ENCODE assay signal across 16 mouse cellular contexts in genomic region chr11:109125451-109125850, GRCm38 (mm10). TPM values are rescaled to one million over a fixed set of nuclear protein-coding genes. Genes with fewer than 3 reads are reported as not detected.
DNase-seq lines count a peak whose midpoint lies in the region; ATAC-seq and TF ChIP-seq lines count a peak whose summit lies in the region.
"Had no signal": no experiment of that assay in that cellular context is flagged by ENCODE, and none has a peak within 500 bp of the region (broad histone marks: within the 10 kb centered on the region; RNA-seq: fewer than 3 reads in every experiment).

No protein-coding gene starts in this region.

- 64% methylated on average over 5 of the region's 5 CpGs for WGBS in heart, adult 2 months
- 55% methylated on average over 5 of the region's 5 CpGs for WGBS in heart, embryonic 12.5 days

- H3K9ac ChIP-seq in heart, adult 2 months (ENCODE audit: low read depth, low read length) = no peak overlapping the region
- H3K9ac ChIP-seq in heart, embryonic 12.5 days = no peak overlapping the region
- H3K9ac ChIP-seq: embryonic facial prominence, embryonic 13.5 days; hindbrain, embryonic 14.5 days; limb, embryonic 12.5 days had no signal

- H3K9me3 ChIP-seq in heart, embryonic 12.5 days (replicated peaks) = 0 out of 2 replicates have a peak, but pooled peaks cover 2% of the 10 kb centered on the region

- TF ChIP-seq POLR2A in heart, adult 2 months (IDR thresholded peaks at IDR 0.05; ENCODE audit: insufficient read depth, low read depth, low read length) = no peak

- no peaks in the 10 kb centered on the region for H3K36me3 ChIP-seq in heart, adult 2 months (ENCODE audit: control insufficient read depth, insufficient read depth, low read length)
- H3K36me3 ChIP-seq in heart, embryonic 12.5 days = no peaks in the 10 kb centered on the region
- H3K36me3 ChIP-seq: embryonic facial prominence, embryonic 13.5 days; limb, embryonic 12.5 days had no signal

- no peak for TF ChIP-seq EP300 in heart, adult 2 months (IDR thresholded peaks at IDR 0.05; ENCODE audit: insufficient read depth, low read depth, low read length)

- no peaks in the 10 kb centered on the region; the same call in 1 of the 2 replicates for H3K4me1 ChIP-seq in heart, adult 2 months (ENCODE audit: control insufficient read depth, insufficient read depth, low read length)
- H3K4me1 ChIP-seq in heart, embryonic 12.5 days (replicated peaks) = no peaks in the 10 kb centered on the region
- H3K4me1 ChIP-seq: limb, embryonic 12.5 days had no signal

- no peak for ATAC-seq in heart, embryonic 12.5 days (ENCODE audit: insufficient number of reproducible peaks, low FRiP score)

- peak; percentile 22 to 25 for DNase-seq in heart, adult 2 months
- DNase-seq in right cerebral cortex, postnatal 4 days = peak; percentile 13
- DNase-seq in right cerebral cortex, adult 18-20 months = no peak
- peak; percentile 22 to 28 for DNase-seq in heart, postnatal 10 days
- peak; percentile 31 for DNase-seq in testis, postnatal 14 days (ENCODE audit: low spot score)
- DNase-seq in c-Kit-positive CD71-positive TER-119-positive erythroid progenitor cells, embryonic 14.5 days (ENCODE audit: low spot score) = no peak
- no peak for DNase-seq in cerebellum, adult 8-10 months
- DNase-seq: cerebellum, adult 2 months; kidney, postnatal 14 days; thymus, adult 18-20 months had no signal

- H3K4me2 ChIP-seq in heart, embryonic 12.5 days = no peak overlapping the region
- H3K4me2 ChIP-seq: embryonic facial prominence, embryonic 13.5 days; hindbrain, embryonic 14.5 days; limb, embryonic 12.5 days had no signal

- no peaks in the 10 kb centered on the region for H3K79me2 ChIP-seq in heart, adult 2 months (replicated peaks; ENCODE audit: control insufficient read depth, insufficient read depth, low read length)

- H3K4me3 ChIP-seq in heart, adult 2 months = no peak overlapping the region
- no peak overlapping the region for H3K4me3 ChIP-seq in heart, embryonic 12.5 days
- H3K4me3 ChIP-seq: embryonic facial prominence, embryonic 13.5 days; limb, embryonic 12.5 days had no signal

- no peak overlapping the region for H3K27ac ChIP-seq in heart, adult 2 months
- H3K27ac ChIP-seq in heart, embryonic 12.5 days (ENCODE audit: poor library complexity, severe bottlenecking) = no peak overlapping the region
- H3K27ac ChIP-seq: embryonic facial prominence, embryonic 13.5 days; hindbrain, embryonic 14.5 days; limb, embryonic 12.5 days; macrophage had no signal

- TF ChIP-seq CTCF in heart, adult 2 months (IDR thresholded peaks at IDR 0.05) = no peak

- intact Hi-C loops in heart, adult 2 months (cut with DNase I) = no loop called here
- intact Hi-C loops in heart, postnatal 10 days (cut with DNase I) = no loop called here

- H3K27me3 ChIP-seq in heart, adult 2 months (ENCODE audit: control insufficient read depth, insufficient read depth, low read length) = no peaks in the 10 kb centered on the region
- H3K27me3 ChIP-seq in heart, embryonic 12.5 days (replicated peaks) = 0 out of 2 replicates have a peak, but pooled peaks cover 11% of the 10 kb centered on the region
- H3K27me3 ChIP-seq: embryonic facial prominence, embryonic 13.5 days; limb, embryonic 12.5 days had no signal

RNA-seq across cellular contexts. Expression of gene E030025P04Rik, which starts 18.7 kb away (rescaled TPM):
- not detected for total RNA-seq in heart, adult 2 months (2021)
- not detected in 2 replicates for polyA plus RNA-seq in heart, adult 2 months (2012; rRNA removed)
- polyA plus RNA-seq in heart, embryonic 12.5 days (2016; fragmentation: Nextera tagmentation; extraction: Ambion mirVana) = not detected in 2 replicates
- total RNA-seq in heart, postnatal 10 days (2021) = not detected
- polyA plus RNA-seq: cerebellum, adult 2 months; embryonic facial prominence, embryonic 13.5 days; frontal cortex, adult 2 months; hindbrain, embryonic 14.5 days; limb, embryonic 12.5 days; macrophage had no signal

Comparison
In these comparisons a context has a peak if more than half of its experiments do, and no peak if none do; other contexts are left out.
1. DNase-seq: peak in heart, adult 2 months (2 of 2), right cerebral cortex, postnatal 4 days (single experiment), heart, postnatal 10 days (2 of 2) and testis, postnatal 14 days (single experiment); none in right cerebral cortex, adult 18-20 months (single experiment), c-Kit-positive CD71-positive TER-119-positive erythroid progenitor cells, embryonic 14.5 days (single experiment) and cerebellum, adult 8-10 months (single experiment).